Mouse (Mus musculus): ENCODE results near the gene 2810004N23Rik. TPM values are rescaled to one million over a fixed set of nuclear protein-coding genes. Genes with fewer than 3 reads are reported as not detected.

The 2810004N23Rik gene
- polyA plus RNA-seq, 1 experiment from 2014 or later = 42.1 TPM

DNA sequence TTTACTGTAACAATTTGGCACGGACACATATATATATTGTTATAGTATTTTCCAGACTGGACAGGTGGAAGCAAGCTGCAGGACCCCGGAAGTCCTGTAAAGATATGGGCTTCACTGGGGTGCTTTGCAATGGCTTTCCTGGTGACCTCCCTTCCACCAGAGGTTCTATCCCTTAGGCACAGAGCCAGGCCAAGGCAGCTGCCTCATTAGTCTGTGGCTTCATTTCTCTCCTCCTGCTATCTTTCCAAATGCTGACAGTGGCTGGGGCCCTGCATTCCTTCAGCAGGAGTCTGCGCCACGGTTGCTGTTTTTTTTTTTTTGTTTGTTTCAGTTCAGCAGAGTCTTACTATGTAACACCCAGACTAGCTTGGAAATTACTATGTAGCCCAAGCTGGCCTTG lies 71.2 kb downstream of the 2810004N23Rik start:
- H3K4me1 ChIP-seq (ENCODE audit: control insufficient read depth, insufficient read depth, low read length) = peaks cover 13% of the 10 kb centered on the region
- H3K36me3 ChIP-seq (ENCODE audit: control insufficient read depth, insufficient read depth, low read length) = no peaks in the 10 kb centered on the region
- H3K27ac ChIP-seq (ENCODE audit: low read length) = no peak overlapping the region
- H3K4me2 ChIP-seq (ENCODE audit: low read depth, low read length) = peak overlapping the region; percentile 100
- H3K4me3 ChIP-seq (replicated peaks; ENCODE audit: low read length) = peak overlapping the region; percentile 59; the same call in 1 of the 2 replicates
- no peak for ATAC-seq (ENCODE audit: insufficient read depth, low FRiP score)
- no peaks in the 10 kb centered on the region for H3K9me3 ChIP-seq (replicated peaks; ENCODE audit: control insufficient read depth, low read length)
- 37% methylated on average over 4 of the region's 4 CpGs for WGBS
- H3K27me3 ChIP-seq (ENCODE audit: control insufficient read depth, insufficient read depth, low read length) = peaks cover 54% of the 10 kb centered on the region
- no peak overlapping the region for H3K9ac ChIP-seq (ENCODE audit: low read length)

GRCm38 (mm10) chr8:124790676-124791075 lies 72.2 kb downstream of the 2810004N23Rik start:
- Histone ChIP-seq H3K9ac (ENCODE audit: low read length) (no peak overlapping the region), H3K36me3 (ENCODE audit: control insufficient read depth, insufficient read depth, low read length) (no peaks in the 10 kb centered on the region), H3K4me1 (ENCODE audit: control insufficient read depth, insufficient read depth, low read length) (peaks cover 13% of the 10 kb centered on the region), H3K9me3 (replicated peaks; ENCODE audit: control insufficient read depth, low read length) (no peaks in the 10 kb centered on the region), H3K4me2 (ENCODE audit: low read depth, low read length) (no peak overlapping the region), H3K27ac (ENCODE audit: low read length) (no peak overlapping the region), H3K27me3 (ENCODE audit: control insufficient read depth, insufficient read depth, low read length) (peaks cover 50% of the 10 kb centered on the region), H3K4me3 (replicated peaks; ENCODE audit: low read length) (no peak overlapping the region)
- 73% methylated on average over 4 of the region's 4 CpGs for WGBS
- ATAC-seq (ENCODE audit: insufficient read depth, low FRiP score) = no peak

Other genes starting within 250 kb of the 2810004N23Rik start
- gene 2310022B05Rik, start 199.8 kb downstream of the 2810004N23Rik start, polyA plus RNA-seq (2015; fragmentation: Nextera tagmentation; extraction: Ambion mirVana) = 23.3 and 23.5 TPM in 2 replicates
- 35.1 and 41.9 TPM in 2 replicates for gene Ttc13, start 141.1 kb downstream of the 2810004N23Rik start, polyA plus RNA-seq (2015; fragmentation: Nextera tagmentation; extraction: Ambion mirVana)
- gene Arv1, start 141.0 kb downstream of the 2810004N23Rik start, polyA plus RNA-seq (2015; fragmentation: Nextera tagmentation; extraction: Ambion mirVana) = 17.2 and 19.0 TPM in 2 replicates
- 3.2 and 4.7 TPM in 2 replicates for gene Fam89a, start 111.3 kb downstream of the 2810004N23Rik start, polyA plus RNA-seq (2015; fragmentation: Nextera tagmentation; extraction: Ambion mirVana)
- gene Trim67, start 70.0 kb downstream of the 2810004N23Rik start, polyA plus RNA-seq (2015; fragmentation: Nextera tagmentation; extraction: Ambion mirVana) = 0.30 and 0.40 TPM in 2 replicates
- gene Gnpat, start 87 bp downstream of the 2810004N23Rik start, polyA plus RNA-seq (2015; fragmentation: Nextera tagmentation; extraction: Ambion mirVana) = 86.4 and 90.1 TPM in 2 replicates
- 5.6 and 6.0 TPM in 2 replicates for gene Exoc8, start 34.6 kb upstream of the 2810004N23Rik start, polyA plus RNA-seq (2015; fragmentation: Nextera tagmentation; extraction: Ambion mirVana)
- 7.3 and 8.3 TPM in 2 replicates for gene Sprtn, start 34.8 kb upstream of the 2810004N23Rik start, polyA plus RNA-seq (2015; fragmentation: Nextera tagmentation; extraction: Ambion mirVana)
- gene Egln1, start 86.2 kb upstream of the 2810004N23Rik start, polyA plus RNA-seq (2015; fragmentation: Nextera tagmentation; extraction: Ambion mirVana) = 12.4 and 12.9 TPM in 2 replicates
- gene Tsnax, start 149.9 kb upstream of the 2810004N23Rik start, polyA plus RNA-seq (2015; fragmentation: Nextera tagmentation; extraction: Ambion mirVana) = 109 and 115 TPM in 2 replicates
- gene Disc1, start 191.1 kb upstream of the 2810004N23Rik start, polyA plus RNA-seq (2015; fragmentation: Nextera tagmentation; extraction: Ambion mirVana) = 1.5 TPM in 2 replicates